Mouse (Mus musculus): ENCODE measurements around the gene Zfp775. TPM values are rescaled to one million over a fixed set of nuclear protein-coding genes. Genes with fewer than 3 reads are reported as not detected.

The Zfp775 gene
- polyA plus RNA-seq, 1 experiment from 2014 or later: 5.2 TPM

- 77% methylated on average over 2 of the region's 2 CpGs for WGBS
- Histone ChIP-seq H3K9ac (ENCODE audit: low read length) (no peak overlapping the region), H3K27ac (ENCODE audit: low read length) (no peak overlapping the region), H3K4me2 (ENCODE audit: low read depth, low read length) (no peak overlapping the region), H3K27me3 (ENCODE audit: control insufficient read depth, insufficient read depth, low read length) (no peaks in the 10 kb centered on the region), H3K4me1 (ENCODE audit: control insufficient read depth, insufficient read depth, low read length) (no peaks in the 10 kb centered on the region), H3K9me3 (replicated peaks; ENCODE audit: control insufficient read depth, low read length) (no peaks in the 10 kb centered on the region), H3K36me3 (ENCODE audit: control insufficient read depth, insufficient read depth, low read length) (no peaks in the 10 kb centered on the region), H3K4me3 (replicated peaks; ENCODE audit: low read length) (no peak overlapping the region)
- ATAC-seq (ENCODE audit: insufficient read depth, low FRiP score): no peak
These were observed 67.6 kb downstream of the Zfp775 start for GRCm38 (mm10) chr6:48669446-48669969.

Other genes with a start within 250 kb of the Zfp775 start
- 16.2 and 16.8 TPM in 2 replicates for gene Krba1, start 206.5 kb upstream of the Zfp775 start, polyA plus RNA-seq (2015; fragmentation: Nextera tagmentation; extraction: Ambion mirVana)
- gene Zfp467, start 156.2 kb upstream of the Zfp775 start, polyA plus RNA-seq (2015; fragmentation: Nextera tagmentation; extraction: Ambion mirVana): 24.1 and 24.4 TPM in 2 replicates
- 0.14 and 0.89 TPM in 2 replicates for gene Sspo, start 153.8 kb upstream of the Zfp775 start, polyA plus RNA-seq (2015; fragmentation: Nextera tagmentation; extraction: Ambion mirVana)
- gene Atp6v0e2, start 64.4 kb upstream of the Zfp775 start, polyA plus RNA-seq (2015; fragmentation: Nextera tagmentation; extraction: Ambion mirVana): 23.3 and 25.7 TPM in 2 replicates
- 7.5 and 9.6 TPM in 2 replicates for gene Lrrc61, start 47.3 kb upstream of the Zfp775 start, polyA plus RNA-seq (2015; fragmentation: Nextera tagmentation; extraction: Ambion mirVana)
- 122 and 128 TPM in 2 replicates for gene Rarres2, start 29.3 kb upstream of the Zfp775 start, polyA plus RNA-seq (2015; fragmentation: Nextera tagmentation; extraction: Ambion mirVana)
- gene Gm45021, start 12.5 kb upstream of the Zfp775 start, polyA plus RNA-seq (2015; fragmentation: Nextera tagmentation; extraction: Ambion mirVana): not detected in 2 replicates
- gene Repin1, start 8.2 kb upstream of the Zfp775 start, polyA plus RNA-seq (2015; fragmentation: Nextera tagmentation; extraction: Ambion mirVana): 25.7 and 28.0 TPM in 2 replicates
- 0.70 and 1.8 TPM in 2 replicates for gene Gm44965, start 8.1 kb upstream of the Zfp775 start, polyA plus RNA-seq (2015; fragmentation: Nextera tagmentation; extraction: Ambion mirVana)
- gene AI854703, start 24.7 kb downstream of the Zfp775 start, polyA plus RNA-seq (2015; fragmentation: Nextera tagmentation; extraction: Ambion mirVana): 1.1 and 1.3 TPM in 2 replicates
- 1.6 and 1.8 TPM in 2 replicates for gene Gimap8, start 45.2 kb downstream of the Zfp775 start, polyA plus RNA-seq (2015; fragmentation: Nextera tagmentation; extraction: Ambion mirVana)
- gene Gimap9, start 74.1 kb downstream of the Zfp775 start, polyA plus RNA-seq (2015; fragmentation: Nextera tagmentation; extraction: Ambion mirVana): 8.9 and 9.8 TPM in 2 replicates
- 19.3 and 22.2 TPM in 2 replicates for gene Gimap4, start 82.5 kb downstream of the Zfp775 start, polyA plus RNA-seq (2015; fragmentation: Nextera tagmentation; extraction: Ambion mirVana)
- 22.2 and 22.5 TPM in 2 replicates for gene Gimap6, start 106.2 kb downstream of the Zfp775 start, polyA plus RNA-seq (2015; fragmentation: Nextera tagmentation; extraction: Ambion mirVana)
- 2.5 and 3.2 TPM in 2 replicates for gene Gm28053, start 116.5 kb downstream of the Zfp775 start, polyA plus RNA-seq (2015; fragmentation: Nextera tagmentation; extraction: Ambion mirVana)
- 0.14 TPM in 1 of 2 replicates, not detected in the other for gene Gimap7, start 116.6 kb downstream of the Zfp775 start, polyA plus RNA-seq (2015; fragmentation: Nextera tagmentation; extraction: Ambion mirVana)
- gene Gimap1, start 137.0 kb downstream of the Zfp775 start, polyA plus RNA-seq (2015; fragmentation: Nextera tagmentation; extraction: Ambion mirVana): 15.7 and 19.7 TPM in 2 replicates
- gene Gimap5, start 144.1 kb downstream of the Zfp775 start, polyA plus RNA-seq (2015; fragmentation: Nextera tagmentation; extraction: Ambion mirVana): 6.9 and 8.1 TPM in 2 replicates
- 0.14 and 0.17 TPM in 2 replicates for gene Gimap3, start 168.8 kb downstream of the Zfp775 start, polyA plus RNA-seq (2015; fragmentation: Nextera tagmentation; extraction: Ambion mirVana)
- gene Tmem176a, start 238.9 kb downstream of the Zfp775 start, polyA plus RNA-seq (2015; fragmentation: Nextera tagmentation; extraction: Ambion mirVana): 157 and 176 TPM in 2 replicates
- 302 and 332 TPM in 2 replicates for gene Tmem176b, start 239.4 kb downstream of the Zfp775 start, polyA plus RNA-seq (2015; fragmentation: Nextera tagmentation; extraction: Ambion mirVana)